Mouse (Mus musculus): Measurements from ENCODE around the gene Ano1.

DNA sequence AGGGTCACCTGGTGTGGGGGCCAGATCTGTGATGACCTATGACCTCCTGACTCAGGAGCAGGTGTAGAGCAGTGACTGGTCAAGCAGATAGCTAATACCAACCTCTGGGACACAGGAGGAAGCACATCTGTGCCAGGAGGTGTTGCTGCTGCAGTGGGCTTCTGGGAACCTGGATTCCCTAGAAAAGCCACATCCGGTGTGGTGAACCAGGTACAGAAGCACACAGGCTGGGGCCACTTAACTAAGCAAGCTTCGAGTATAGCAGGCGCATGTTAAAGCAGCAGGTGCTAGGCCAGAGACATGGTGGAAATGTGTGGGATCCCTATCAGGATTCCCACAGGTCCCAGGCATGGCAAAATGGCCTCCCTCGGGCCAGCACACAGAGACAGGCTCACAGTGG is 191.2 kb downstream of the Ano1 start:
- no peak for TF ChIP-seq ZMIZ1 (IDR thresholded peaks at IDR 0.05; ENCODE audit: low read depth, low read length)
- no peak for TF ChIP-seq EP300 (IDR thresholded peaks at IDR 0.05; ENCODE audit: low read depth in 1 of 2, low read length in 2 of 2)
- no peak for TF ChIP-seq MAX (IDR thresholded peaks at IDR 0.05; ENCODE audit: low read length)
